Mouse (Mus musculus) urinary bladder, postnatal 36 days (tissue): ENCODE measurements around the gene Arrdc2.

ENCODE experiments used
- DNase-seq, 2 experiments: peaks; one replicate each; pipeline ENCODE4 v3.0.0; 2022; ENCODE audit warnings: low spot score in 2 of 2, mixed read lengths in 1 of 2

The Arrdc2 gene

DNA sequence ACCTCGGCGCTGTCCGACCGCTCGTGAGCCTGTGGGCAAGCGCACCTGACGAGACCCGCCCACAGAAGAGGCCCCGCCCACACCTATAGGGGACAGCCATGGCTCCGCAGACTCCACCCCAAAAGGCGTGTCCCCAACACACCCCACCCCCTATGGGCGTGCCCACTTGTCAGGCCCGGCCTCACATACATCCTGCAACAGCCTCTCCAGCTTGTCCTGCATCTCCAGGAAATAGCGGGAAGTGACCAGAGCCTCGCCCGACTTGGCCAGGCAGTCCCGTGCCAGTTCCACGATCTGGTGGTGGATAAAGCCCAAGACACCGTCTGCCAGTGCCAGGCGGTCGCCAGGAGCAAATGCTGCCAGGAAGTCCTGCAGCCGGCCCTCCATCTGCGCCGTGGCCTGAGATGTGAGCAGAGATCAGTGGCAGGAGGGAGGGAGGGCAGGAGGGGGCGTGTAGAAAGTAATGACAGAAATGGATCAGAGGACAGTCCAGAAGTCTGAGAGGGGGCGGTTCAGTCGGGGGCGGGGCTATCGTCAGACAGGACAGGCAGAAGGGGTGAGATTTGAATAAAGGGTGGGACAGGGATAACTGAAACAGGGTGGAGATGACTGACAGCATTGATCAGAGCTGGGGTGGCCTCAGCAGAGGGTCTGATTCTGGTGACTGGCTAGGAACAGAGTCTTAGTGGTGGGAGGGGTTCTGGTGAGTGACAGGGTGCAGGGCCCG, 51.4 kb downstream of the Arrdc2 start:
- no peak for DNase-seq

DNA sequence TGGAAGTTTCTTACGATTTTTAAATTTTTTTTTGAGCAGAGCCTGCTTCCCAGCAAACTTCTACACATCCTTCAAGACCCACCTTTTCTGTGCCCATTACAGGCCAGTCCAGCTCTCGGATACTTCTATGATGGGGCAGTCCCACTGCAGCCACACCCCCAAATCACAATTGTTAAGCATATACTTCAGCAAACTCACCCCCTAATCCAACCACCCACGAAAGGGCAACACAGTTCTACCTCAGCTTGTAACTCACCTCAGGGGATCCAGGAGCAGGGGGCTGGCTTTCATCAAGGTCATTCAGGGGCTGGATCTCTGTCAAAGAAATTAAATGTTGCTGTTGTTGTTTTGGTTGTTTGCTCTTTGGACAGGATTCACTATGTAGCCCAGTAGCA, 52.5 kb downstream of the Arrdc2 start:
- DNase-seq: no peak

DNA sequence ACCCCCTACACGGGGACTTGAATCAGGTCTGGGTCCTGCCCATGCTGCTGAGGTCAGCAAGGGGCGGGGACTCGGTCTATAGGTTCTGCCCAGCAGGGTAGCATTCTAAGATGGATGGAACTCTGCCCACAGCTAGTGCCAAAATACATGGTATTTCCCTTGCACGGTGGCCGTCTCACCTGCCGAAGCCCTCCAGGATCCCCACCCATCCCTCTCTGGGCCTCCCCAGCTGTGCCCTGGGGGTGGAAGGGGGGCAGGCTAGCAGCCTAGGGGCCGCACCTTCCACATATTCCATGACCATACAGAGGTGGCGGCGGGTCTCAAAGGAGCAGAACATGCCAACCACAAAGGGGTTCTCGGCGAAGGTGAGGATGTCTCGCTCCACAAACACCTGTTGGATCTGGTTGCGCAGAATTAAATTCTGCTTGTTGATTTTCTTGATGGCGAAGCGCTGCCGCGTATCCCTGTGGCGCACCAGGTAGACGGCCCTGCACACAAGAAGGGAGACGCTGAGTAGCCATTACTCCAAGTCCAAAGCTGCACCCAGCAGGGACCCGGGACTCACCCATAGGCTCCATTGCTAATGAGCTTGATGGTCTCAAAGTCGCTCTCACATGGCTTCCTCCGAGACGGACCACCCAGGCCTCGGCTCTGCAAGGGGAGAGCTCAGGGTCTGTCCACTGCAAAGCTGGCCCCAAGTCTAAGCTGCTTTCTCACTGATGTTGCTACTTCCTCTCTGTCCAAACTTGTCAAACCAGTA, 53.0 kb downstream of the Arrdc2 start:
- no peak for DNase-seq
